8 mouse cellular contexts compared by ENCODE assay signal in the genomic region with DNA sequence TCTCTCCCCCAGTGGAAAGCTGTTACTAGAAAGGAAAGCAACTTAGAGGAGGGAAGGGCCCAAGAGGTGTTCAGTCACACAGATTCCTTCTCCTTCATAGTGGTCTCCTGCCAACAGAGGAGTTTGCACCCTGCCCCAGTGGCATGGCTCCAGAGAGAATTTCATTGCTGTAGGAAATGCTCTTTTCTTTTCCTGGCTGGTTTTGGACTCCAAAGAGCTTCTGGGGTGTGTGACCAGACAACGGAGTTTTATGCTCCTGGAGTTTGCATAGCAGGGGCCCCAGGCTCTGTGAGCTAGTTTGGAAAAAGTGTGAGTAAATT. TPM values are rescaled to one million over a fixed set of nuclear protein-coding genes. Genes with fewer than 3 reads are reported as not detected.
DNase-seq lines count a peak whose midpoint lies in the region; ATAC-seq and TF ChIP-seq lines count a peak whose summit lies in the region.

No protein-coding gene starts in this region.

- H3K4me2 ChIP-seq in intestine, embryonic 16.5 days (ENCODE audit: low read depth, low read length), result peak overlapping the region; percentile 81

- H3K27ac ChIP-seq in cerebellum, adult 2 months (ENCODE audit: insufficient read depth, low read length), result no peak overlapping the region
- H3K27ac ChIP-seq in intestine, embryonic 16.5 days (ENCODE audit: low read length), result peak overlapping the region; percentile 94

- no peak for TF ChIP-seq CTCF in cerebellum, adult 2 months (IDR thresholded peaks at IDR 0.05; ENCODE audit: borderline replicate concordance, insufficient read depth, low read depth, low read length)

- no peaks in the 10 kb centered on the region for H3K9me3 ChIP-seq in intestine, embryonic 16.5 days (ENCODE audit: control insufficient read depth, low read length)

- H3K4me1 ChIP-seq in cerebellum, adult 2 months (ENCODE audit: control insufficient read depth, insufficient read depth, low read length), result no peaks in the 10 kb centered on the region
- H3K4me1 ChIP-seq in intestine, embryonic 16.5 days (ENCODE audit: control insufficient read depth, insufficient read depth, low read length), result peaks cover 10% of the 10 kb centered on the region; the same call in 1 of the 2 replicates

- TF ChIP-seq POLR2A in cerebellum, adult 2 months (IDR thresholded peaks at IDR 0.05; ENCODE audit: borderline replicate concordance, insufficient read depth, low read length), result no peak

- no peak for ATAC-seq in cerebellum, adult (ENCODE audit: insufficient number of reproducible peaks, low FRiP score, low TSS enrichment)
- ATAC-seq in intestine, embryonic 16.5 days, result peak; percentile 31

- H3K4me3 ChIP-seq in cerebellum, adult 2 months (replicated peaks; ENCODE audit: insufficient read depth, low read depth, low read length), result peak overlapping the region; percentile 67
- peak overlapping the region; percentile 86 for H3K4me3 ChIP-seq in intestine, embryonic 16.5 days (ENCODE audit: low read length)

- WGBS in cerebellum, adult 2 months, result 0% methylated on average over 1 of the region's 1 CpGs
- WGBS in intestine, embryonic 16.5 days, result 2% methylated on average over 1 of the region's 1 CpGs

- H3K36me3 ChIP-seq in intestine, embryonic 16.5 days (ENCODE audit: control insufficient read depth, insufficient read depth, low read length), result no peaks in the 10 kb centered on the region

- H3K9ac ChIP-seq in intestine, embryonic 16.5 days (ENCODE audit: low read depth, low read length), result peak overlapping the region; percentile 89

- peak in 1 of 2 experiments; percentile 26 for DNase-seq in cerebellum, adult 2 months
- peak; percentile 0 to 1 for DNase-seq in urinary bladder, postnatal 36 days (ENCODE audit: low spot score in 2 of 2)
- DNase-seq in urinary bladder, adult 18-20 months (ENCODE audit: low spot score in 2 of 2), result no peak
- DNase-seq in lung, postnatal 36 days, result peak; percentile 6
- DNase-seq in MN1 (ENCODE audit: low spot score), result no peak
- DNase-seq in left cerebral cortex, adult 11 months (ENCODE audit: low spot score), result no peak

- H3K27me3 ChIP-seq in cerebellum, adult 2 months (ENCODE audit: control insufficient read depth, insufficient read depth, low read length), result no peaks in the 10 kb centered on the region
- no peaks in the 10 kb centered on the region for H3K27me3 ChIP-seq in intestine, embryonic 16.5 days (replicated peaks; ENCODE audit: control insufficient read depth, insufficient read depth, low read length)

RNA-seq across cellular contexts. Expression of gene Vegfc, which starts 0.7 kb away (rescaled TPM):
- 4.4 and 4.9 TPM in 2 replicates for polyA plus RNA-seq in cerebellum, adult 2 months (2012; rRNA removed)
- 4.0 and 5.9 TPM in 2 replicates for polyA plus RNA-seq in intestine, embryonic 16.5 days (2015; fragmentation: Nextera tagmentation; extraction: Ambion mirVana)

Comparison
In these comparisons a context has a peak if more than half of its experiments do, and no peak if none do; other contexts are left out.
1. DNase-seq: peak in urinary bladder, postnatal 36 days (2 of 2) and lung, postnatal 36 days (single experiment); none in urinary bladder, adult 18-20 months (0 of 2), MN1 (single experiment) and left cerebral cortex, adult 11 months (single experiment).